Mouse (Mus musculus) testis, postnatal 10 days (tissue): ENCODE measurements around the gene Thpo.

Experiments used
- DNase-seq: peaks from one replicate; pipeline ENCODE4 v3.0.0; 2021; ENCODE audit warnings: low spot score

The Thpo gene

DNA sequence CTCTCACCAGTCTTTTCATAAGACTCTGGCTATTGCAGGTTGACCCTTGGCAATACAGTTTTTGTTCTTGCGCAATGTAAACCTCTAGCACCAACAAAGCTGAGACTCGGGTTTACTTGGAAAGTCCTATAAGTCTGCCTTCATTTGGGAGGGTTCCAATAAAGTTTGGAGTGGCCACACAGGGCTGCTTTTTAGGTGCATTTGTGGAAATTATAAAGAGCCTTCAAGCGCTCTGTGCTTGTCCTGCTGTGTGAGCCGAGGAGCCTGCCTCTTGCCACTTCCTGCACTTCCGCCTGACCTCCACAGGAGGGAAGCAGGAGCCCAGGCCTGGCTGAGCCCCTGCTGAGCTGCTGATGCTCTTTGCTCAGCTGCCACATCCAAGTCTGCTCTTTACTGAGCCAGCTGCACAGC lies 10.0 kb downstream of the Thpo start:
- peak; percentile 75 for DNase-seq

- no peak for DNase-seq
These were observed 11.1 kb downstream of the Thpo start for GRCm38 (mm10) chr16:20723247-20723646.

GRCm38 (mm10) chr16:20722736-20723135 lies 11.6 kb downstream of the Thpo start:
- no peak for DNase-seq

GRCm38 (mm10) chr16:20721808-20722207 lies 12.5 kb downstream of the Thpo start:
- no peak for DNase-seq

DNA sequence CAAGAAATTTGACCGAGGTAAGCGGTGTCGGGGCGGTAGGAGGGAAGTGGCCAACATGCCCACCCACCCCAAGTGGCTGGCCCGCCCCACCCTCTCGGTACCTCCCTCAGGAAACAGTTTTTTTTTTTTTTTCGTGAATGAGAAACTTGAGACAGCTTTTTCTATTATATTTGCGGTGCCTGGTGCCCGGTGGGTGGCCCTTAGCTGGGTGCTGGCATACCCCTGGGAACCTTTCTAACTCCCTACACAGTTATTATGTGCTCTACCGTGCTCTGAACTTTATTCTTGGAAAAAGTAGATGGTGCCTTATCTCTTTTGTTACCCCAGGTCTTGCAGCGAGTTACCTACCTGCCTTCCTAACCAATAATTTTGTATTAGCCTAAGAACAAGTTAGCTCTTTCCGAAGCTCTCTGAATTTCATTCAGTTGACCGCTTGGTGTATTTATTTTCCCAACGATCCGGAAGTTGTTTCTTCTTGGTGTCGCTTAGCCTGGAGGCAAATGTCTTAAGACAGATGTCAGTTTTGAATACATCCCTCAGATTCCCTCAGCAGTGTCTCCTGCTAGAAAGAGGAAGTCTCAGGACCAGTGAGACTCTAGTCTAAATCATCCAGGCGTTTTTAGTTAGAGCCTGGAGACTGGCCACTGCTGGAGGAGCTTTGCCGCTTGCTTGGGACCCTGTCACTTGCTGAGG lies 16.2 kb downstream of the Thpo start:
- DNase-seq, result no peak

- peak; percentile 98 for DNase-seq
These were observed 16.9 kb downstream of the Thpo start, which contains the start of the genes Polr2h and Clcn2 for GRCm38 (mm10) chr16:20717181-20717977. Gene Polr2h, plus strand, starts transcription at chr16:20717665. Gene Clcn2, minus strand, starts transcription at chr16:20717746.

- DNase-seq, result no peak
These were observed 17.5 kb downstream of the Thpo start for GRCm38 (mm10) chr16:20716841-20717180.

GRCm38 (mm10) chr16:20715976-20716840 lies 18.1 kb downstream of the Thpo start:
- DNase-seq, result peak; percentile 89

GRCm38 (mm10) chr16:20715566-20715965 lies 18.7 kb downstream of the Thpo start:
- no peak for DNase-seq

DNA sequence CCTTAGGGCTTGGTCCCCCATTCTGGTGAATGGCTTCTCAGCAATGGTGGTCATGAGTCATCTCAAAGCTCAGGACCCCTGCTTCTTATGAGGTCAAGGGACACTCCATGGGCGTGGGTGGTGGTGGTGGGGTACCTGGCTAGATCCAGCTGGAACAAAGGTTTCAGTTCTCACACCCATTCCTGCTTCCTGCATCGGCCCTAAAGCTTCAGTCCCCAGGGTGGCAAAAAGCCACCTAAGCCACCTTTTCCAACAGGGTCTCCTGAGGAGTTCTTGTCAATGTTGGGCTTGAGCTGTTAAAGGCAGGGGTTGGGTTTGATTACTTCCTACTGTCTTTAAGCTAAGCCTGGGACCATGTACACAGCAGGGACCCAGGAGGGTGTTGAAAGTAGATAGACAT lies 19.1 kb downstream of the Thpo start:
- DNase-seq, result no peak

DNA sequence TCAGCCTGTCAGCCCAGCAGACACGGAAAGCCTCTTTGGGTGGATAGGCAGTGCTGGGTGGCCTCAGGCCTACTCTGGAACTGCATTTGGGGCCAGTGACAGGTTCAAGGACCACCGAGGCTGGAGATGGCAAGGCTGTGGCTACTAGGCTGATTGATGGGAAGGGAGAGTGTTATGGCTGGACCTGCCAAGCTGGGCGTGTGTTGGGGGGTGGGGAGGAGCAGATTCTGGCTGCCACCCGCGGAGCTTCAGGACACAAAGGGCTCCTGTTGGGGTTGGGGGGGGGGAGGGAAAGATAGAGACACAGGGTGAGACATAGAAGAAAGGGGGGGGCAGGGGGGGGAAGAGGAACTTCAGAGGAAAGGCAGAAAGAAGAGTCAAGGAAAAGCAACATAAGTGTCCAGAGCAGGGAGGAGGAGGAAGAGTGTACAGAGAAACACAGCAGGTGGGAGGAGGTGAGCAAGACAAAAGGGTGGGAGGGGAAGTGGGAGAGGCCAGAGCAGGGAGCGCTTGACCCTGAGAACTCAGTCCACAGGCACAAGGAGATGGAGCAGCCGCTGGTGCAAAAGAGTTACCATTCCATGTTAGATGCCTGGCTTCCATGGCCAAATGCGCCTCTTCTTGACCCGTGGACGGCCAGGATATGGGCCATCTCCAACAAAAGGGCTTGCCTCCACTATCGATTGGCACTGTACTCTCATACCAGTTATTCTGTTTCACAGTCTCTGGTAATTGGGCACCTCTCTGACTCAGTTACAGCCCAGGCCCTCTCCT lies 19.8 kb downstream of the Thpo start:
- DNase-seq, result peak; percentile 74

GRCm38 (mm10) chr16:20712889-20713288 lies 21.4 kb downstream of the Thpo start:
- DNase-seq, result no peak

DNA sequence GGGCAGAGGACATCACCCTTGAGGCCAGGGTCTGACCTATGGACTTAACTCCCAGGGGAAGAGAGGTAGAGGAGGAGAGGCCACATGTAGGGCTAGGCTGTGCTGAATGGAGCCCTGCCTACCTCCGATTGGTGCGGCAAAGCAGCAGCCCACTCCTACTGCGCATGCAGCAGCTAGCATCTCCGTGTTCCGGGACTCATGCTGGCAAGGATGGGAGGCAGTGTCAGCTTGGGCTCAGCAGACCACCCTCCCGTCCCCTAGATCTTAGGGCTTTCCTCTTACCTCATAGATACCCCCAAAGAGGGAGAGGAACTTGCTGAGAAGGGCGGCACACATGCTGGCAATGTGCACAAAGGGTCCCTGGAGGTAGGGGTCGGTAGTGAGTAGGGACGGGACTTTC lies 22.1 kb downstream of the Thpo start:
- no peak for DNase-seq

GRCm38 (mm10) chr16:20710810-20711209 lies 23.5 kb downstream of the Thpo start:
- no peak for DNase-seq

DNA sequence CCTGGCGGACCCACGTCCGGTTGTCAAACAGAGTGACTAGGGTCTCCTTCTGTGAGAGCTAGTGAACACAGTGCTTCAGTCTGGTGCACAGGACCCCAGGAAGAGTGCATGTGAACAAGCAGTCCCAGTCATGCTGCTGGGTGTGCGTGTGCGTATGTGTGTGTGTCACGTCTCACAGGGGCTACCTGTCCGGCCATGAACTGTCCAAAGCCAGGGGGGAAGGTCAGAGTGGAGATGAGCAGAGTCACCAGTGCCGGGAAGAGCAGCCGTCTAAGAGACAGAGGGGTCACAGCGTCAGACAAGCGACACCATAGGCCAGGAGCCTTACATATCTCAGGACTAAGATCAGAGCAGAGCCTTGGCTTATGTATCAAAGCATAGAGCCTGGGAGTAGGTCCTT lies 23.9 kb downstream of the Thpo start:
- no peak for DNase-seq

DNA sequence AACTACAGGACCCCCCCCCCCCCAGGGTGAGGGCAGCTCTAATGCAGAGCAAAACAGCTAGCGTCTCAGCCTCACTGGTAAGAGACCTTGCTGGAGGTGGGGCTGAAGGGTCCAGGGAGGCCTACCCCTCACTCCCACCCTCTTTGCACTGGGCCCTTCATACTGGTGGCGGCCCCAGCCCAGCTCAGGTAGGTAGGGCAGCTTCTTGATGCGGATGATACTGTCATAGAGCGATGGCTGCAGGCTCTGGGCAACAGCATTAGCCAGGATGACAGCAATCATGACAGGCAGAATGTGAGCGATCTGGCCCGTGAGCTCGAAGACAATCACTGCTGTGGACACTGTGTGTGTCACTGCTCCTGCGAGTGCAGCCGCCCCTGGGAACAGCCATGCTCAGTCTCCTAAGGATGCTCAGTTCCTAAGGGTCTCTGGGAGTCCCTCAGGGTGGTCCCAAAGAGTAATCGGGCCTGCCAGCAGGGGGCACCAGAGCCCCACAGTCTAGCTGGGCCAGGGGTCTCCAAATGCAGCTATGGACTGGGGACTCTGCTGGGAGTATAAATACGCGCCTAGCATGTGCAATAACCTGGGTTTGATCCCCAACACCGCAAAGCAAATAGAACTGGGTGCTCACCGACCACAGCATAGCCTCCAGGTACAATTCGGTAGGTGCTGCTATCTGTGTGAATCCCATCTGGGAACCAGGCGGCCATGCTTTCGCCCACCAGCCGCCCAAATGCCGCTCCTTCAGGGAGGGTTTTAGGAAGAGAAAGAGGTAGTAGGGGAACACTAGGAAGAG lies 25.2 kb downstream of the Thpo start:
- peak; percentile 65 for DNase-seq

GRCm38 (mm10) chr16:20708220-20708938 lies 25.9 kb downstream of the Thpo start:
- DNase-seq, result no peak

DNA sequence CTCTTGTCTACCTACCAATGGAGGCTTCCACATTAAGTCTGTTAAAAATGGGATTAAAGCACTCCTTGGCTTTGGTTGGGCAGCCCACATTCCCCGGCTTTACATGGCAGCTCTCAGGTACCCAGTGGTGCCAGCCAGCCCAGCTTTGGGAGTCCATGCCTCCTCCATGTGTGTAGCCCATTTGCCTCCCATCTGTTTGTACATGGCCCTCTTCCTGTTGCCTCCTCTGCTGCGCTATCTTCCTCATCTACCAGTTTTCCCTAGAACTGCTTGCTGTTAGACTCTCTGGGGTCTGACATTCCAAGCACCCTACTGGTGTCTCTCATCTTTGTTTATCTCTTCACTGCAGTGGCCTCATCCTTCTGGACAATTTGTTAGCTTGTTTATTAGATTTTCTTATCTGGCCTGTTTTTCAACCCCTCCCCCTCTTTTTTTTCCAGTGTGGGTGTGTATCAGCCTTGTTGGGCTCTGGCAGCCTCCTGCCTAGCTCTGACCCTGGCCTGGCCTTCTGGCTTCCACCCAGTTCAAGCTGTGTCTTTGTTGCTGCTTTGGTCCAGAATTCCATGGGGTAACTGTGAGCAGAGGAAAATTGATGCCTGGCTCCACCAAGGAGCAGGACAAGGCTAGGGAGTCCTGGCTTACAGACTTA lies 27.8 kb downstream of the Thpo start:
- peak; percentile 79 for DNase-seq

DNA sequence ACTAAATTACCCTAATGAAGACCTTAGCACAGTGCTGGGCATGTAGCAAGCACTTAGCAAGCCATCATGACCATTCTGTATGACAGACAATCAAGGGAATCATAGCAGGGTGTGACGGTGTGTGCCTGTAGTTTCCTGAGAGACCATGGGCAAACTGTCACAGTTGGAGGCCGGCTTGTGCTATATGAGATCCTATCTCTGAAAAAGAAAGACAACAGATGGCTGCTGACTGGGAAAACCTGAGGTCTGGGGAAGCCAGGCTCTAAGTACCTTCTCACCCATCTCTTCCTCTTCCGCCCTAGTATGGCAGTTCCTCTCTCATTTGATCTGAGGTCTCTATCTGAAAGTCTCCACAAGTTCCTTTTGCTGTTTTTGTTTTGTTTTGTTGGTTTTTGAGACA lies 28.5 kb downstream of the Thpo start:
- no peak for DNase-seq
